Mouse (Mus musculus) retina, adult 2 months (tissue): ENCODE data around the gene AC129217.1.
"Not testable (repeated sequence)": the region's sequence is repeated elsewhere in the genome, so short reads cannot be mapped to it uniquely, and the experiment has no call there.

Experiments
- DNase-seq: peaks from one replicate; pipeline ENCODE4 v3.0.0-alpha.2; 2012; ENCODE audit warnings: low read depth, low spot score

Gene AC129217.1

GRCm38 (mm10) chr19:8830664-8831063 lies 1.1 kb downstream of the AC129217.1 start:
- no peak for DNase-seq

GRCm38 (mm10) chr19:8831262-8831661 lies 1.7 kb downstream of the AC129217.1 start:
- DNase-seq: no peak

- no peak for DNase-seq
These were observed 3.4 kb downstream of the AC129217.1 start for GRCm38 (mm10) chr19:8832971-8833370.

GRCm38 (mm10) chr19:8836327-8836726 lies 6.8 kb downstream of the AC129217.1 start:
- DNase-seq: not testable (repeated sequence)

GRCm38 (mm10) chr19:8837251-8837791 lies 7.7 kb downstream of the AC129217.1 start, which contains the start of gene Bscl2:
Gene Bscl2 (plus strand): TSS chr19:8837467.
- peak; percentile 66 for DNase-seq

GRCm38 (mm10) chr19:8838041-8838730 lies 8.6 kb downstream of the AC129217.1 start:
- no peak for DNase-seq

GRCm38 (mm10) chr19:8839103-8839907 lies 9.7 kb downstream of the AC129217.1 start, which contains the start of gene Gng3:
Gene Gng3 (minus strand): TSS chr19:8839194.
- peak; percentile 41 for DNase-seq

GRCm38 (mm10) chr19:8839908-8840791 lies 10.6 kb downstream of the AC129217.1 start:
- DNase-seq: no peak

- DNase-seq: no peak
These were observed 11.4 kb downstream of the AC129217.1 start for GRCm38 (mm10) chr19:8841012-8841411.

- no peak for DNase-seq
These were observed 13.4 kb downstream of the AC129217.1 start for GRCm38 (mm10) chr19:8842961-8843360.

GRCm38 (mm10) chr19:8844371-8845129 lies 15.0 kb downstream of the AC129217.1 start:
- peak; percentile 60 for DNase-seq

- DNase-seq: no peak
These were observed 18.8 kb downstream of the AC129217.1 start for GRCm38 (mm10) chr19:8848356-8848755.

GRCm38 (mm10) chr19:8850402-8850901 lies 20.9 kb downstream of the AC129217.1 start, which contains the start of gene Lrrn4cl:
Gene Lrrn4cl (plus strand): TSS chr19:8850768.
- peak; percentile 36 for DNase-seq

- DNase-seq: no peak
These were observed 22.1 kb downstream of the AC129217.1 start for GRCm38 (mm10) chr19:8851639-8852038.

- no peak for DNase-seq
These were observed 22.8 kb downstream of the AC129217.1 start for GRCm38 (mm10) chr19:8852236-8852928.

GRCm38 (mm10) chr19:8853117-8853516 lies 23.5 kb downstream of the AC129217.1 start:
- DNase-seq: no peak

GRCm38 (mm10) chr19:8857689-8858088 lies 28.1 kb downstream of the AC129217.1 start:
- no peak for DNase-seq

- DNase-seq: no peak
These were observed 29.4 kb downstream of the AC129217.1 start for GRCm38 (mm10) chr19:8859018-8859417.

GRCm38 (mm10) chr19:8864265-8864664 lies 34.7 kb downstream of the AC129217.1 start:
- DNase-seq: no peak

GRCm38 (mm10) chr19:8870381-8870780 lies 40.8 kb downstream of the AC129217.1 start:
- DNase-seq: not testable (repeated sequence)
